Mouse (Mus musculus) midbrain, postnatal 0 days (tissue): Measurements from ENCODE around the gene Foxa3. TPM values are rescaled to one million over a fixed set of nuclear protein-coding genes. Genes with fewer than 3 reads are reported as not detected.

Experiments used
- ATAC-seq: fragments of 200-750 bp; cut with Nextera tagmentation; 2 replicates; pipeline ENCODE4 v1.8.0; 2017; ENCODE audit warnings: moderate number of reproducible peaks, mild to moderate bottlenecking, moderate TSS enrichment, moderate library complexity; ENCODE audit not compliant: low FRiP score
- DNase-seq: peaks from one replicate; pipeline ENCODE4 v3.0.0-alpha.2; 2015; ENCODE audit warnings: low spot score
- H3K27ac ChIP-seq: fragments of 300-500 bp; sonication (generic); 2 replicates; pipeline ENCODE4 v1.5.1; 2014; ENCODE audit warnings: low read depth, mild to moderate bottlenecking, low read length, mixed read lengths
- H3K27me3 ChIP-seq: fragments of 300-500 bp; sonication (generic); 2 replicates; pipeline ENCODE4 v1.6.1; 2014; ENCODE audit warnings: low read length, control low read depth, mixed read lengths; ENCODE audit not compliant: insufficient read depth
- H3K36me3 ChIP-seq: fragments of 300-500 bp; sonication (generic); 2 replicates; pipeline ENCODE4 v1.6.1; 2014; ENCODE audit warnings: low read length, control low read depth, mixed read lengths; ENCODE audit not compliant: insufficient read depth
- H3K4me1 ChIP-seq: fragments of 300-500 bp; sonication (generic); 2 replicates; pipeline ENCODE4 v1.6.1; 2014; ENCODE audit warnings: mild to moderate bottlenecking, control low read depth, antibody characterized with exemption, low read length, mixed read lengths; ENCODE audit not compliant: insufficient read depth
- H3K4me2 ChIP-seq: fragments of 300-500 bp; sonication (generic); 2 replicates; pipeline ENCODE4 v1.6.1; 2014; ENCODE audit warnings: low read depth, mild to moderate bottlenecking, low read length, mixed read lengths; ENCODE audit not compliant: poor library complexity, severe bottlenecking
- H3K4me3 ChIP-seq: fragments of 300-500 bp; sonication (generic); 2 replicates; pipeline ENCODE4 v1.5.1; 2014; ENCODE audit warnings: low read depth, mild to moderate bottlenecking, low read length, moderate library complexity
- H3K9ac ChIP-seq: fragments of 300-500 bp; sonication (generic); replicated peaks from 2 replicates; pipeline ENCODE4 v1.6.1; 2014; ENCODE audit warnings: mild to moderate bottlenecking, low read length, moderate library complexity, mixed read lengths; ENCODE audit not compliant: poor library complexity, severe bottlenecking
- H3K9me3 ChIP-seq: fragments of 300-500 bp; sonication (generic); 2 replicates; pipeline ENCODE4 v1.6.1; 2016; ENCODE audit warnings: low read length, control low read depth
- CTCF ChIP-seq: IDR thresholded peaks from 2 replicates; pipeline ENCODE4 v1.5.1; 2016; ENCODE audit warnings: antibody characterized with exemption, mild to moderate bottlenecking
- WGBS: fragments of 180-500 bp; shearing (Covaris S2); extraction: QIAGEN DNeasy Blood & Tissue Kit; methylation state at CpG from one replicate; pipeline ENCODE4 v1.1.7; 2014; 5-methylcytosine and 5-hydroxymethylcytosine counted together
- polyA plus RNA-seq: library from polyadenylated mRNA; unstranded; fragments of >200 nt; fragmentation: Nextera tagmentation; extraction: Ambion mirVana; gene quantifications from 2 replicates; pipeline ENCODE4 v1.2.1, GENCODE M21; 2015
- total RNA-seq: library from RNA; depleted of rRNA; stranded (reverse); fragments of >200 nt; gene quantifications from 2 replicates; pipeline ENCODE4 v1.2.3, GENCODE M21; 2014

The Foxa3 gene
- total and polyA plus RNA-seq, 2 experiments from 2014 or later = not detected

DNA sequence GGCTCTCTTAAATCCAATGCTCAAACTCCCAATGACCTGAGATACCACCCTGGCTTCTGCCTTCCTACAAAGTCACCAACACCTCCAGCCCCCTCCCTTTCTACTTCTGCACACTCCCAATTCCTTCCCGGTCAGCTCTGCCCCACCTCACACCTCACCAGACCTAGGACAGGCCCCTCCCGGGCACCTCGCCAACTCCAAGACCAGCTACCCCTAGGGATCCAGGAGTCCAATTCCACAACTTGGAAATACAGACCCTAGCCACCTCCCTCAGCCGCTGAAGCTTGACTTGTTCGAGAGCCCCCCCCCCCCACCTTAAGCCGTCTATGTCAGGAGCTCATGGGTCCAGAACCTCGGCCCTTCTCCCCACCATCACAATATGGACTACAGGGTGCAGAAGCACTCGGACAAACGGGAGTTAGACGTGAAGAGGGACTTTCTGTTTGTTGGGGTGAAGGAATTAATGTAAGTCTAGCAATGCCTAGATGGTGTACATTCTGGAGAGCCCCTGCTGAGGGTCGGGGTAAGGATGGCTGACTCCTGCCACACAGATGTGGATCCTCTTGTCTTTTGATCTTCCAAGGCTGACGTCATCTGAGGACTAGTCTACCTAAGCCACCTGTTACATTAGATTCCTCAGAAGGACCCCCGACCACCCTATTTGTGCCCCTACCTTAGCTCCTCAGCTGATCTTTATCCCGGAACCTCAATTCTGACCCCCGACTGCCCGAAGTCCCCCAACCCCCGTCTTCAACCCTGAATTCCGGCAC, 964 bp downstream of the Foxa3 start:
- Histone ChIP-seq H3K36me3 (no peaks in the 10 kb centered on the region), H3K4me3 (no peak overlapping the region), H3K4me2 (no peak overlapping the region), H3K4me1 (no peaks in the 10 kb centered on the region), H3K27ac (no peak overlapping the region), H3K27me3 (peaks cover 34% of the 10 kb centered on the region), H3K9me3 (no peaks in the 10 kb centered on the region), H3K9ac (no peak overlapping the region)
- no peak for TF ChIP-seq CTCF
- ATAC-seq = no peak
- 65% methylated on average over 18 of the region's 18 CpGs for WGBS
- no peak for DNase-seq

DNA sequence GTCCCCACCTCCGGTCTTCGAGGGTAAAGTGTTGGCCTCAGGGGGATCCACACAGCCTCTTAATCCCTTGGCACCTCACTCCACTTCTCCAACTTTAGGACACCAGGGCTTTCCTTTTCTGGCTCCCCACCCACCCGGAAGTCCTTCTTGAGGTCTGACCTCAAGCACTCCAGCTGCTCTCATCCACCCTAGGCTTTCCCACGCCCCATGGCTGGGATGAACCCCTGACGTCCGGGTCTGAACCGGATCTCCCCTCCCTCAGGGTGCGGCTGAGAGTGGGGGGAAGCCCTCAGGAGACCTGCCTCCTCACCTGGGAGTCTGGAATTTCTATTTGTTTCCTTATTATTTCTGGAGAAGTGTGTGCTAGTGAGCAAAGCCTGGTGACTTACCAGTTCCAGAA, 2.3 kb downstream of the Foxa3 start:
- Histone ChIP-seq H3K9ac (no peak overlapping the region), H3K4me3 (no peak overlapping the region), H3K36me3 (no peaks in the 10 kb centered on the region), H3K27ac (no peak overlapping the region), H3K9me3 (no peaks in the 10 kb centered on the region), H3K4me2 (no peak overlapping the region), H3K27me3 (peaks cover 34% of the 10 kb centered on the region), H3K4me1 (no peaks in the 10 kb centered on the region)
- DNase-seq (no peak), ATAC-seq (no peak)
- TF ChIP-seq CTCF = no peak
- WGBS = 19% methylated on average over 8 of the region's 8 CpGs

DNA sequence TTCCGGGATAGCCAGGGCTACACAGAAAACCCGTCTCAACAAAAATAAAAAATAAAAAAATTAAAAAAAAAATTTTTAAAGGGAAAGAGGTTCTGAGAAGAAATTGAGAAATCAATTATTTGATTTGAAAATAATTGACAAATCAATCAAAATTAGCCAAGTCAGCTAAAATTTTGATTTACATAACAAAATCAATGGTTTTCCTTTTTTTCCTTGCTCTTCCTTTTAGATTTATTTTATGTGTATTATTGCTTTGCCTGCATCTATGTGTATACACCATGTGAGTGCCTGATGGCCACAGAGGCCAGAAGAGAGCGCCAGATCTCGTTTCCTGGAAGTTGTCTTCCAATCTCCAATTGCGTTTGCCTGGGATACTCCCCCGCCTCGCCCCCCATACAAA, 5.4 kb downstream of the Foxa3 start:
- 88% methylated on average over 7 of the region's 7 CpGs for WGBS
- no peak for TF ChIP-seq CTCF
- H3K27me3 ChIP-seq = peaks cover 25% of the 10 kb centered on the region
- H3K27ac ChIP-seq = no peak overlapping the region
- H3K4me1 ChIP-seq = no peaks in the 10 kb centered on the region
- ATAC-seq (no peak), DNase-seq (no peak)
- no peak overlapping the region for H3K9ac ChIP-seq
- H3K36me3 ChIP-seq = no peaks in the 10 kb centered on the region
- no peaks in the 10 kb centered on the region for H3K9me3 ChIP-seq
- no peak overlapping the region for H3K4me3 ChIP-seq
- H3K4me2 ChIP-seq = no peak overlapping the region

DNA sequence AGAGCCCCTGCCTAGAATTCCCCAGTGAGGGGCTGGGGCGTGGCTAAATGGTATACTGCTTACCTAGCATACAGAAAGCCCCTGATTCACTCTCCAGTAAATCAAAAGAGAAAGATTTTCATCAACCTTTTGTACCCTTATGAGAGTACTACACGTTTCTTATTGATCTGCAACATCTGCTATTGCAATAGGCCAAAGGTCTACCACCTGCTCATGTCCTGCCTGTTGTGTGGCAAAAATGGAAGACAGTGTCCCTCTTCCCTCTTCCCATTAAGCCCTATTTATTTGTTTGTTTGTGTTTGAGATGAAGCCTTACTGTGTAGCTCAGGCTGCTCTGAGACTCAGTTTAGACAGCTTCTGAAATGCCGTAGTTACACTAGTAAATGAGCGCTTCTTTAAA, 7.3 kb downstream of the Foxa3 start:
- no peak for DNase-seq
- WGBS = 90% methylated on average over 4 of the region's 4 CpGs

DNA sequence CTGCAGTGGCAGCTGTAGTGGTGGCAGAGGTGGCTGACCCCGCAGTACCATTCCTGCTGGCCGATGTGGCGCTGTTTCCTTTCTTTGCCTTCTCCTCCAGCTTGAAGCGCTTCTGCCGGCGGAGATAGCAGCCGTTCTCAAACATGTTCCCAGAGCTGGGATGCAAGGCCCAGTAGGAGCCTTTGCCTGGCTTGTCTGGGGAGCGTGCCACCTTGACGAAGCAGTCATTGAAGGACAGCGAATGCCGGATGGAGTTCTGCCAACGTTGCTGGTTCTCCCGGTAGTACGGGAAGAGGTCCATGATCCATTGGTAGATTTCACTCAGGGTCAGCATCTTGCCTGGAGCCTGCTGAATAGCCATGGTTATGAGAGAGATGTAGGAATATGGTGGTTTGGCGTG, 8.9 kb downstream of the Foxa3 start:
- Histone ChIP-seq H3K9ac (no peak overlapping the region), H3K27ac (no peak overlapping the region), H3K4me3 (no peak overlapping the region), H3K36me3 (no peaks in the 10 kb centered on the region), H3K4me1 (no peaks in the 10 kb centered on the region), H3K27me3 (no peaks in the 10 kb centered on the region), H3K9me3 (no peaks in the 10 kb centered on the region), H3K4me2 (no peak overlapping the region)
- WGBS = 60% methylated on average over 15 of the region's 15 CpGs
- no peak for DNase-seq
- no peak; the same call in 1 of the 2 replicates for TF ChIP-seq CTCF
- no peak for ATAC-seq

More for the DNA sequence above, 7.3 kb downstream of the Foxa3 start:
- H3K36me3 ChIP-seq = no peaks in the 10 kb centered on the region
- H3K27me3 ChIP-seq = peaks cover 9% of the 10 kb centered on the region
- TF ChIP-seq CTCF = no peak
- H3K4me3 ChIP-seq = no peak overlapping the region
- ATAC-seq = no peak
- H3K4me2 ChIP-seq = no peak overlapping the region
- no peak overlapping the region for H3K27ac ChIP-seq
- no peaks in the 10 kb centered on the region for H3K4me1 ChIP-seq
- no peaks in the 10 kb centered on the region for H3K9me3 ChIP-seq
- no peak overlapping the region for H3K9ac ChIP-seq

DNA sequence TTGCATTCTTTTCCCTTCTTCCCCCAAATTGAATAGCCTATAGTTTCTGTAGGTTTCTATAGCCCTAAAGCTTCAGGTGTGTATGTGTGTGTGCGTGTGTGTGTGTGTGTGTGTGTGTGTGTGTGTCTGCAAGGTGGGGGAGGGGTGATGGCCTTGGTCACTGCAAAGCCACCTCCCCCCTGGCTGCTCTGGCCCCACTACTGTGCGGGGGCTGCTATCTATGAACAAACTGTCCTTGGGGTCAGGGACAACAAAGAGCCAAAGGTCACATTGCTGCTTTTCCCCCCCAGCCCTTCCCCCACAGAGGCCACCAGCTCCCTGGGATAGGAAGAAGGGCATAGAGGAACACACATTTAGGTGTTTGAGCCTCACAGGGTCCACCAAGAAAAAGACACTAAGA, 10.5 kb downstream of the Foxa3 start:
- H3K27me3 ChIP-seq = no peaks in the 10 kb centered on the region
- 52% methylated on average over 2 of the region's 2 CpGs for WGBS
- DNase-seq (no peak), ATAC-seq (no peak)
- TF ChIP-seq CTCF = no peak
- no peak overlapping the region for H3K4me3 ChIP-seq
- 0 out of 2 replicates have a peak, but pooled peaks cover 3% of the 10 kb centered on the region for H3K36me3 ChIP-seq
- no peaks in the 10 kb centered on the region for H3K4me1 ChIP-seq
- H3K4me2 ChIP-seq = no peak overlapping the region
- H3K9me3 ChIP-seq = no peaks in the 10 kb centered on the region
- no peak overlapping the region for H3K27ac ChIP-seq
- no peak overlapping the region for H3K9ac ChIP-seq
